Mouse (Mus musculus) thymus, adult 2 months (tissue): ENCODE results near the gene Dnah8.

ENCODE experiments used
- CTCF ChIP-seq: fragments of 200-500 bp; IDR thresholded peaks from 2 replicates; pipeline ENCODE4 v1.5.1; 2012; ENCODE audit warnings: mild to moderate bottlenecking, control low read depth, low read length, moderate library complexity, borderline replicate concordance; ENCODE audit not compliant: control insufficient read depth, poor library complexity, insufficient read depth; ENCODE audit errors: extremely low read depth
- POLR2A ChIP-seq: fragments of 200-500 bp; IDR thresholded peaks from 2 replicates; pipeline ENCODE4 v1.6.1; 2012; ENCODE audit warnings: mild to moderate bottlenecking, low read length, control low read depth, moderate library complexity; ENCODE audit not compliant: control insufficient read depth, poor library complexity, insufficient read depth; ENCODE audit errors: extremely low read depth

GRCm38 (mm10) chr17:30618136-30618891 lies 5.8 kb upstream of the Dnah8 start:
- TF ChIP-seq CTCF (no peak), POLR2A (no peak)
